Mouse (Mus musculus): ENCODE measurements around the gene Lingo1. TPM values are rescaled to one million over a fixed set of nuclear protein-coding genes. Genes with fewer than 3 reads are reported as not detected.

The Lingo1 gene
- polyA plus RNA-seq, 1 experiment from 2014 or later, result 1.0 TPM

GRCm38 (mm10) chr9:56678929-56679681 lies 117.2 kb downstream of the Lingo1 start:
- no peaks in the 10 kb centered on the region for H3K4me1 ChIP-seq (ENCODE audit: control insufficient read depth, insufficient read depth, low read length)
- no peaks in the 10 kb centered on the region; the same call in 1 of the 2 replicates for H3K27me3 ChIP-seq (replicated peaks; ENCODE audit: control insufficient read depth, insufficient read depth, low read length)
- no peaks in the 10 kb centered on the region for H3K9me3 ChIP-seq (ENCODE audit: control insufficient read depth, low read length)
- no peak overlapping the region for H3K4me2 ChIP-seq (ENCODE audit: low read depth, low read length)
- no peak overlapping the region for H3K27ac ChIP-seq (ENCODE audit: low read length)
- H3K9ac ChIP-seq (ENCODE audit: low read depth, low read length), result no peak overlapping the region
- no peaks in the 10 kb centered on the region for H3K36me3 ChIP-seq (ENCODE audit: control insufficient read depth, insufficient read depth, low read length)
- 88% methylated on average over 22 of the region's 22 CpGs for WGBS
- no peak overlapping the region for H3K4me3 ChIP-seq (ENCODE audit: low read length)
- ATAC-seq, result no peak

DNA sequence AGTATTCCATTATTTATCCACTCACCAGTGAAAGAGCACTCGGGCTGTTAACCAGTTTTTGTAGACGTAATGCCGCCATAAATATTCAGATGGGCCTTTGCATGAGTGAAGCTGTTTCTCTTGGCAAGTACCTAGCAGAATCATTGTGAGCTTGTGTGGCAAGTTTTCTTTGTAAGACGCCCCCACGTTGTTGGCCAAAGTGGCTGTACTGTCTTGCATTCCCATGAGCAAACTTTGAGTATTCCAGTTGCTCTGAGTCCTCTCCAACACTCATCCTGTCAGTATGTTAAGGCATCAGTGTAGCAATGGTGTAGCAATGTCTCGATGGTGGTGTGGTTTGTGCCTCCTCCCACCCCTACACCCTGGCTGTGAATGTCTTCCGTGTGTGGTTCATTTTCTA lies 120.6 kb downstream of the Lingo1 start:
- H3K27me3 ChIP-seq (replicated peaks; ENCODE audit: control insufficient read depth, insufficient read depth, low read length), result no peaks in the 10 kb centered on the region
- 87% methylated on average over 7 of the region's 7 CpGs for WGBS
- no peak overlapping the region for H3K4me2 ChIP-seq (ENCODE audit: low read depth, low read length)
- H3K36me3 ChIP-seq (ENCODE audit: control insufficient read depth, insufficient read depth, low read length), result no peaks in the 10 kb centered on the region
- H3K4me1 ChIP-seq (ENCODE audit: control insufficient read depth, insufficient read depth, low read length), result no peaks in the 10 kb centered on the region
- ATAC-seq, result no peak
- no peaks in the 10 kb centered on the region for H3K9me3 ChIP-seq (ENCODE audit: control insufficient read depth, low read length)
- no peak overlapping the region for H3K4me3 ChIP-seq (ENCODE audit: low read length)
- no peak overlapping the region for H3K27ac ChIP-seq (ENCODE audit: low read length)
- H3K9ac ChIP-seq (ENCODE audit: low read depth, low read length), result no peak overlapping the region

- Histone ChIP-seq H3K9me3 (ENCODE audit: control insufficient read depth, low read length) (no peaks in the 10 kb centered on the region), H3K27me3 (replicated peaks; ENCODE audit: control insufficient read depth, insufficient read depth, low read length) (no peaks in the 10 kb centered on the region), H3K4me2 (ENCODE audit: low read depth, low read length) (no peak overlapping the region), H3K27ac (ENCODE audit: low read length) (no peak overlapping the region), H3K36me3 (ENCODE audit: control insufficient read depth, insufficient read depth, low read length) (no peaks in the 10 kb centered on the region), H3K4me1 (ENCODE audit: control insufficient read depth, insufficient read depth, low read length) (no peaks in the 10 kb centered on the region), H3K9ac (ENCODE audit: low read depth, low read length) (no peak overlapping the region), H3K4me3 (ENCODE audit: low read length) (no peak overlapping the region)
- ATAC-seq, result no peak
- WGBS, result 34% methylated on average over 11 of the region's 11 CpGs
Measured at GRCm38 (mm10) chr9:56669605-56670221, 126.6 kb downstream of the Lingo1 start.

DNA sequence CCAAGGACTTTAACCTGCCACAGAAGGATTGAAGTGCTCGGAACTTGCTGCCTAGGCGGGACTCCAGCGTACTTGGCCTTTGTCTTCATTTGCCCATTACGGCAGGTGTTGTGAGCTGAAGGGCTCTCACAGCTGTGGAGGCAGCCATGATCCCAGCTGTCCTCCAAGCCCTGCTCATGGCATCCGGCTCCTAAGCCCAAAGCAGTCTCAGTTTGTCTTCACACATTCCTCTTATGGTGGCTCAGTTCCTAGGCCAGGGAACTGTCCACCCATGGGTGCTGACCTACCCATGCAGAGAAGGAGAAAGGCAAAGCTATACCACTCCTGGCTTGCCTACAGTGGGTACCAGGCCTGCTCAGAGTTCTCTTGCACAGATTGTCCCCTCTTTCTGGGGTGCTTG lies 132.1 kb downstream of the Lingo1 start:
- Histone ChIP-seq H3K27ac (ENCODE audit: low read length) (no peak overlapping the region), H3K36me3 (ENCODE audit: control insufficient read depth, insufficient read depth, low read length) (no peaks in the 10 kb centered on the region), H3K9me3 (ENCODE audit: control insufficient read depth, low read length) (no peaks in the 10 kb centered on the region), H3K4me1 (ENCODE audit: control insufficient read depth, insufficient read depth, low read length) (no peaks in the 10 kb centered on the region), H3K4me3 (ENCODE audit: low read length) (no peak overlapping the region), H3K9ac (ENCODE audit: low read depth, low read length) (no peak overlapping the region), H3K4me2 (ENCODE audit: low read depth, low read length) (no peak overlapping the region), H3K27me3 (replicated peaks; ENCODE audit: control insufficient read depth, insufficient read depth, low read length) (no peaks in the 10 kb centered on the region)
- WGBS, result 65% methylated on average over 5 of the region's 5 CpGs
- ATAC-seq, result no peak

DNA sequence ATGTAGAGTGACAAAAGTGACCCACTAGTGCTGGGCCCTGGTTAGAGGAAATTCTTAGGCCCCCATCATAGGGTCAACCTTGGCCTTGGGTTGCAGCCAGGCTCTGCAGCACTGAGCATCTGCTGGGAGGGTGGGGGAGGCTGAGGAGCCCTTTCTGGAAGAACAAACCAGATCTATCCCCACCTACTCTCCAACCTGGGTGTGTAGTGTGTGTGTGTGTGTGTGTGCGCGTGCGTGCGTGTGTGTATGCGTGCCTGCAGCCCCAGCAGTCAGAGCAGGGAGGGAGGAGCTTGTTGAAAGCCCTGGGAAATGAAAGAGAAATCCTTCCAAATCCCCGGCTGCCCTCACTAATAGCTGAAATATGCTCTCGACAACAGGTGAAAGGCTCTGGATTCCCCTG lies 133.3 kb downstream of the Lingo1 start:
- WGBS, result 77% methylated on average over 7 of the region's 7 CpGs
- no peak overlapping the region for H3K4me2 ChIP-seq (ENCODE audit: low read depth, low read length)
- H3K4me1 ChIP-seq (ENCODE audit: control insufficient read depth, insufficient read depth, low read length), result no peaks in the 10 kb centered on the region
- H3K36me3 ChIP-seq (ENCODE audit: control insufficient read depth, insufficient read depth, low read length), result no peaks in the 10 kb centered on the region
- H3K27me3 ChIP-seq (replicated peaks; ENCODE audit: control insufficient read depth, insufficient read depth, low read length), result no peaks in the 10 kb centered on the region
- H3K9me3 ChIP-seq (ENCODE audit: control insufficient read depth, low read length), result no peaks in the 10 kb centered on the region
- no peak for ATAC-seq
- no peak overlapping the region for H3K4me3 ChIP-seq (ENCODE audit: low read length)
- no peak overlapping the region for H3K9ac ChIP-seq (ENCODE audit: low read depth, low read length)
- H3K27ac ChIP-seq (ENCODE audit: low read length), result no peak overlapping the region

DNA sequence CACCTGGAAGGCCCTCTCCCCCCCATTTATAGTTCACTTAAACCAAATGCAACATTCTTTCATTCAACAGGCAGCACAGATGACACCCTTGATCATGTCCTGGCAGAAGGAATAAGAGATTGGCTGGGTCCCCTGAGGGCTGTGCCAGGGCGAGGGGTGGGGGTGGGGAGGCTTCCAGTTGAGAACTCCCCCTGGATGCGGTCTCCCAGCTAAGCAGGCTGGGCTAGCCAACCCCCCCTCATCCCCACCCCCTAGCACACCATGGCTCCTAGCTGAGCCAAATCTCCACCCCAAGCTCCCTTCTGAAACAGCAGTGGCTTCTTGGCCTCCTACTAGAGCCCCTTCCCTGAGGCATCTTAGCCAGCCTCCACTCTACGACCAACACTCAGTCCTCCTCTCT lies 133.9 kb downstream of the Lingo1 start:
- no peaks in the 10 kb centered on the region for H3K36me3 ChIP-seq (ENCODE audit: control insufficient read depth, insufficient read depth, low read length)
- ATAC-seq, result no peak
- no peaks in the 10 kb centered on the region for H3K27me3 ChIP-seq (replicated peaks; ENCODE audit: control insufficient read depth, insufficient read depth, low read length)
- H3K4me3 ChIP-seq (ENCODE audit: low read length), result no peak overlapping the region
- H3K4me1 ChIP-seq (ENCODE audit: control insufficient read depth, insufficient read depth, low read length), result no peaks in the 10 kb centered on the region
- H3K4me2 ChIP-seq (ENCODE audit: low read depth, low read length), result no peak overlapping the region
- H3K9me3 ChIP-seq (ENCODE audit: control insufficient read depth, low read length), result no peaks in the 10 kb centered on the region
- WGBS, result 78% methylated on average over 3 of the region's 3 CpGs
- H3K9ac ChIP-seq (ENCODE audit: low read depth, low read length), result no peak overlapping the region
- H3K27ac ChIP-seq (ENCODE audit: low read length), result no peak overlapping the region

DNA sequence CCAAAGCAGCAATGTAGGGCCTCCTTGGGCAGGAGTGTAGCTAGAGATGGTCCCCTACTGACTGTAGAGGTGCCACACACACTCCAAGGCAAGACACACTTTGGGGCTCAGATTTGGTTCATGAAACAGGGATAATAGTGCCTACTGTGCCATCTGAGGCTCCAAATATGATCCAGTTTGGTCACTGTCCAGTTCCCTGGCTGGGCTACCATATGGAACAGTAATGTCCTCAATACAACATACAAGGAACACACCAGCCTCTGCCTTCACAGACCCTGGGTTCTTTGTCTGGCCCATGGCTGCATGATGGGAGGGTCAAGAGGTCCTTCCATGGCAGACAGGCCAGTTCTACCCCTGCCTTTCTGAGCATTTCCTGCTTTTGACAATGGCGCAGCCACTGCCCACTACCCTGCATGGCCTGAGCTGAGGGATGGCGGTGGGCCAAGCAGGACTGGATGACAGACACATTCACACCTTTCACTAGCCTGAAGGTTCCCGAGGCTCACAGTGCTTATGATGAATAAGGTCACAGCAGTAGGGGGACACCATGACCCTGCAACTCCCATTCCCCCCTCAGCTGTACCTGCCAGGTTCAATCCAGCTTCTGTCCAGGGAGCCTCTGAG lies 134.9 kb downstream of the Lingo1 start:
- no peaks in the 10 kb centered on the region for H3K36me3 ChIP-seq (ENCODE audit: control insufficient read depth, insufficient read depth, low read length)
- H3K9me3 ChIP-seq (ENCODE audit: control insufficient read depth, low read length), result no peaks in the 10 kb centered on the region
- H3K9ac ChIP-seq (ENCODE audit: low read depth, low read length), result no peak overlapping the region
- H3K27me3 ChIP-seq (replicated peaks; ENCODE audit: control insufficient read depth, insufficient read depth, low read length), result no peaks in the 10 kb centered on the region
- no peak overlapping the region for H3K4me3 ChIP-seq (ENCODE audit: low read length)
- H3K4me1 ChIP-seq (ENCODE audit: control insufficient read depth, insufficient read depth, low read length), result no peaks in the 10 kb centered on the region
- H3K27ac ChIP-seq (ENCODE audit: low read length), result no peak overlapping the region
- no peak for ATAC-seq
- 80% methylated on average over 3 of the region's 3 CpGs for WGBS
- H3K4me2 ChIP-seq (ENCODE audit: low read depth, low read length), result no peak overlapping the region

DNA sequence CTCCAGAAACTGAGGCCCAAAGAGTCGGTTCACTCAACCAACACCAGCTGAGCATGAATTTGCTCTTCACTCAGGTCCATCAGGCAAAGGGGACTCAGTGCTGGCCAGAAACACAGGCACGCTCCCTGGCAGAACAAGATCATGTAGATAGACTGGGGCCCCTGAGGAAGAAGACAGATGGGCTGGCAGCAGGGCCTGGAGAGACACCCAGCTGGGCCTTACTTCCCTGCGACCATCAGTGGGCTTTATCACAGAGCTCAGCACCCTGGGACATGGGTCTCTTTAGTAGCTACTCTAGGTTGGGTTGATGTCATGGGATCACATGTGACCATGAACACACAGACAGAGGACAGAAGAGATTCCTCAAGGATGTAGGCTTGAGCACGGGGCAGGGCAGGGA lies 137.7 kb downstream of the Lingo1 start:
- Histone ChIP-seq H3K4me2 (ENCODE audit: low read depth, low read length) (no peak overlapping the region), H3K27me3 (replicated peaks; ENCODE audit: control insufficient read depth, insufficient read depth, low read length) (no peaks in the 10 kb centered on the region), H3K9ac (ENCODE audit: low read depth, low read length) (no peak overlapping the region), H3K36me3 (ENCODE audit: control insufficient read depth, insufficient read depth, low read length) (no peaks in the 10 kb centered on the region), H3K9me3 (ENCODE audit: control insufficient read depth, low read length) (no peaks in the 10 kb centered on the region), H3K27ac (ENCODE audit: low read length) (no peak overlapping the region), H3K4me3 (ENCODE audit: low read length) (no peak overlapping the region), H3K4me1 (ENCODE audit: control insufficient read depth, insufficient read depth, low read length) (no peaks in the 10 kb centered on the region)
- no peak for ATAC-seq
- WGBS, result 85% methylated on average over 4 of the region's 4 CpGs

- Histone ChIP-seq H3K9ac (ENCODE audit: low read depth, low read length) (no peak overlapping the region), H3K27ac (ENCODE audit: low read length) (no peak overlapping the region), H3K4me1 (ENCODE audit: control insufficient read depth, insufficient read depth, low read length) (no peaks in the 10 kb centered on the region), H3K4me2 (ENCODE audit: low read depth, low read length) (no peak overlapping the region), H3K27me3 (replicated peaks; ENCODE audit: control insufficient read depth, insufficient read depth, low read length) (no peaks in the 10 kb centered on the region), H3K36me3 (ENCODE audit: control insufficient read depth, insufficient read depth, low read length) (no peaks in the 10 kb centered on the region), H3K9me3 (ENCODE audit: control insufficient read depth, low read length) (no peaks in the 10 kb centered on the region), H3K4me3 (ENCODE audit: low read length) (no peak overlapping the region)
- 75% methylated on average over 6 of the region's 6 CpGs for WGBS
- no peak for ATAC-seq
Measured at GRCm38 (mm10) chr9:56657996-56658398, 138.3 kb downstream of the Lingo1 start.

All from intestine, embryonic 16.5 days (tissue).